Mouse (Mus musculus): ENCODE measurements around the gene March5. TPM values are rescaled to one million over a fixed set of nuclear protein-coding genes. Genes with fewer than 3 reads are reported as not detected.
"Not testable (repeated sequence)": the region's sequence is repeated elsewhere in the genome, so short reads cannot be mapped to it uniquely, and the experiment has no call there.

The March5 gene
- polyA plus RNA-seq, 1 experiment from 2014 or later, result 104 TPM

- no peaks in the 10 kb centered on the region for H3K9me3 ChIP-seq
- peaks cover 29% of the 10 kb centered on the region for H3K36me3 ChIP-seq
- no peak overlapping the region for H3K9ac ChIP-seq
- no peak for ATAC-seq (ENCODE audit: low FRiP score, low read depth)
- no peaks in the 10 kb centered on the region for H3K27me3 ChIP-seq
- 94% methylated on average over 3 of the region's 3 CpGs for WGBS
- H3K4me2 ChIP-seq, result no peak overlapping the region
- H3K4me3 ChIP-seq, result no peak overlapping the region
- no peak overlapping the region for H3K27ac ChIP-seq (replicated peaks)
- peaks cover 15% of the 10 kb centered on the region for H3K4me1 ChIP-seq (replicated peaks)
Observed at GRCm38 (mm10) chr19:37211416-37211815, 4.1 kb downstream of the March5 start.

- no peak overlapping the region for H3K4me3 ChIP-seq
- H3K9ac ChIP-seq, result no peak overlapping the region
- ATAC-seq (ENCODE audit: low FRiP score, low read depth), result no peak
- peaks cover 2% of the 10 kb centered on the region for H3K4me1 ChIP-seq (replicated peaks)
- no peak overlapping the region for H3K4me2 ChIP-seq
- H3K27ac ChIP-seq (replicated peaks), result no peak overlapping the region
- no peaks in the 10 kb centered on the region for H3K27me3 ChIP-seq
- peaks cover 51% of the 10 kb centered on the region for H3K36me3 ChIP-seq
- H3K9me3 ChIP-seq, result no peaks in the 10 kb centered on the region
- 89% methylated on average over 2 of the region's 2 CpGs for WGBS
Observed at GRCm38 (mm10) chr19:37214711-37215110, 7.4 kb downstream of the March5 start.

- Histone ChIP-seq H3K27me3 (no peaks in the 10 kb centered on the region), H3K9ac (no peak overlapping the region), H3K9me3 (no peaks in the 10 kb centered on the region), H3K4me2 (no peak overlapping the region), H3K4me3 (no peak overlapping the region), H3K27ac (replicated peaks) (no peak overlapping the region), H3K36me3 (peaks cover 18% of the 10 kb centered on the region), H3K4me1 (replicated peaks) (no peaks in the 10 kb centered on the region)
- 83% methylated on average over 6 of the region's 6 CpGs for WGBS
- no peak for ATAC-seq (ENCODE audit: low FRiP score, low read depth)
Observed at GRCm38 (mm10) chr19:37225197-37225862, 18.0 kb downstream of the March5 start.

GRCm38 (mm10) chr19:37232598-37232997 is 25.3 kb downstream of the March5 start:
- ATAC-seq (ENCODE audit: low FRiP score, low read depth); H3K4me3 ChIP-seq; H3K27ac ChIP-seq (replicated peaks); H3K27me3 ChIP-seq; H3K9me3 ChIP-seq; H3K36me3 ChIP-seq; H3K9ac ChIP-seq; H3K4me2 ChIP-seq; H3K4me1 ChIP-seq (replicated peaks): not testable (repeated sequence)
- WGBS, result 77% methylated on average over 9 of the region's 9 CpGs

DNA sequence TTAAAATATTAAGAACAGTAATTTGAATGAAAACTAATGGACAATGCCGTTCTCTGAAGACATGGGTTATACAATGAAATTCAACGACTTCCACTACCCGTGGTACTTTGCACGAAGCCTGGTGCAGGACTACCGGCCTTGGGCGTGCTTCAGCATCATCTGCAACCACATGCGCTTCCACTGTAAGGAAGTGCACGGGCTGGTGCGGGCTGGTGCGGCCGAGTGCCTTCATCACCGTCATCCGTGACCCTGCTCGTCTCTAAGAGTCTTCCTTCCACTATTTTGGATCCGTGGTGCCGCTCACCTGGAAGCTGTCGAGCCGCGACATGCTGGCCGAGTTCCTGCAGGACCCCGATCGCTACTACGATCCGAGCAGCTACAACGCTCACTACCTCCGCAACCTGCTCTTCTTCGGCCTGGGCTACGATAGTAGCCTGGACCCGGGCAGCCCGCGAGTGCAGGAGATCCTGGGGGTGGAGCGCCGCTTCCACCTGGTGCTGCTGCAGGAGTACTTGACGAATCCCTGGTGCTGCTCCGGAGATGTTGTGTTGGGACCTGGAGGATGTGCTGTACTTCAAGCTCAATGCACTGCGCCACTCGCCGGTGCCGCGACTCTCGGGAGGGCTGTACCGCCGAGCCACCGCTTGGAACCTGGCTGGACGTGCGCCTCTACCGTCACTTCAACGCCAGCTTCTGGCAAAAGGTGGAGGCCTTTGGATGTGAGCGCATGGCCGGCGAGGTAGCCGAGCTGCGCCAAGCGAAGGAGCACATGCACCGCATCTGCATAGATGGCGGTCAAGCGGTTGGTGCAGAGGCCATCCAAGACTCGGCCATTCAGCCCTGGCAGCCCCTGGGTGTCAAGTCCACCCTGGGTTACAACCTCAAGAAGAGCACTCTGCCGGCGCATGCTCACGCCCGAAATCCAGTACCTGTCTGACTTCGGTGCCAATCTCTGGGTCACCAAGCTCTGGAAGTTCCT is 26.5 kb downstream of the March5 start:
- Histone ChIP-seq H3K4me2 (peak overlapping the region; percentile 82), H3K4me3 (peak overlapping the region; percentile 46), H3K27me3 (peaks cover 7% of the 10 kb centered on the region; the same call in 1 of the 2 replicates), H3K36me3 (no peaks in the 10 kb centered on the region), H3K9ac (peak overlapping the region; percentile 32), H3K4me1 (replicated peaks) (peaks cover 10% of the 10 kb centered on the region; the same call in 1 of the 2 replicates), H3K27ac (replicated peaks) (0 out of 2 replicates have a peak overlapping the region, but pooled peaks have one; percentile 28), H3K9me3 (no peaks in the 10 kb centered on the region)
- 4% methylated on average over 63 of the region's 63 CpGs for WGBS
- ATAC-seq (ENCODE audit: low FRiP score, low read depth), result peak; percentile 74

DNA sequence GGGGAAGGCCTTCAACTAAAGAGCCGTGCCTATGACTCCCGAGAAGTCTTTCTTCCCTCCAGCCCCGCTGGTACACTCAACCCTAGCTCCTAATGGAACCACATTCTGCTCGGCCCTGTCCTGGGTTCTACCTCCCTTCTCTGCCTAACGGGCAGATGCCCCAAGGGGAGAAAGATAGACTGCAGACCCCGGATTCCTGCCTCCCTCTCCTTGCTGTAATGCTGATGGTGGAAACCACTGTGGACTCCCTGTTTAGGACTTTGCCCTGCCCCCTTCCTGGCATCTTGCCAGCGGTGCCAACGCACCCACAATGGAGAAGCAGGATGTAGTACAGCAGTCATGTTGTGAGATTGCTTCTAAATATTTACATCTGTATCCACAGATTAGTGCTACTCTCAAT is 28.5 kb downstream of the March5 start:
- Histone ChIP-seq H3K4me2 (no peak overlapping the region), H3K4me1 (replicated peaks) (peaks cover 10% of the 10 kb centered on the region; the same call in 1 of the 2 replicates), H3K9me3 (no peaks in the 10 kb centered on the region), H3K27me3 (peaks cover 7% of the 10 kb centered on the region; the same call in 1 of the 2 replicates), H3K36me3 (no peaks in the 10 kb centered on the region), H3K4me3 (no peak overlapping the region), H3K27ac (replicated peaks) (no peak overlapping the region), H3K9ac (no peak overlapping the region)
- ATAC-seq (ENCODE audit: low FRiP score, low read depth), result no peak
- WGBS, result 54% methylated on average over 8 of the region's 8 CpGs

DNA sequence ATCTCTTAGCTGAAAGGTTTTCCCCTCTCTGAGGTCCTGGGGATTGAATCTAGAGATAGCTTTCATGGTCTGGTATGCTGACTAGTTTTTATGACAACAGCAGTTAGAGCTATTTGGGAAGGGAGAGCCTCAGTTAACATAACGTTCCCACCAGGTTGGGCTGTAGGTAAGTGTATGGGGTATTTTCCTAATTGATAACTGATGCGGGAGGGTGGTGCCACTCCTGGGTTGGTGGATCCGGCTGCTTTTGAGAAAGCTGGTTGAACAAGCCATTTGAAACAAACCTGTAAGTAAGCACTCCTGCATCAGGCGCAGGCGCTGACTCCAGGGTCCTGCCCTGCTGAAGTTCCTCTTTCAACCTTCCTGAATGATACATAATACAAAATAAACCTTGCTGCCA is 30.0 kb downstream of the March5 start:
- H3K4me2 ChIP-seq, result no peak overlapping the region
- ATAC-seq (ENCODE audit: low FRiP score, low read depth), result no peak
- no peak overlapping the region for H3K27ac ChIP-seq (replicated peaks)
- peaks cover 10% of the 10 kb centered on the region; the same call in 1 of the 2 replicates for H3K4me1 ChIP-seq (replicated peaks)
- H3K36me3 ChIP-seq, result no peaks in the 10 kb centered on the region
- 66% methylated on average over 5 of the region's 5 CpGs for WGBS
- H3K9me3 ChIP-seq, result no peaks in the 10 kb centered on the region
- no peak overlapping the region for H3K9ac ChIP-seq
- H3K27me3 ChIP-seq, result peaks cover 7% of the 10 kb centered on the region; the same call in 1 of the 2 replicates
- no peak overlapping the region for H3K4me3 ChIP-seq

DNA sequence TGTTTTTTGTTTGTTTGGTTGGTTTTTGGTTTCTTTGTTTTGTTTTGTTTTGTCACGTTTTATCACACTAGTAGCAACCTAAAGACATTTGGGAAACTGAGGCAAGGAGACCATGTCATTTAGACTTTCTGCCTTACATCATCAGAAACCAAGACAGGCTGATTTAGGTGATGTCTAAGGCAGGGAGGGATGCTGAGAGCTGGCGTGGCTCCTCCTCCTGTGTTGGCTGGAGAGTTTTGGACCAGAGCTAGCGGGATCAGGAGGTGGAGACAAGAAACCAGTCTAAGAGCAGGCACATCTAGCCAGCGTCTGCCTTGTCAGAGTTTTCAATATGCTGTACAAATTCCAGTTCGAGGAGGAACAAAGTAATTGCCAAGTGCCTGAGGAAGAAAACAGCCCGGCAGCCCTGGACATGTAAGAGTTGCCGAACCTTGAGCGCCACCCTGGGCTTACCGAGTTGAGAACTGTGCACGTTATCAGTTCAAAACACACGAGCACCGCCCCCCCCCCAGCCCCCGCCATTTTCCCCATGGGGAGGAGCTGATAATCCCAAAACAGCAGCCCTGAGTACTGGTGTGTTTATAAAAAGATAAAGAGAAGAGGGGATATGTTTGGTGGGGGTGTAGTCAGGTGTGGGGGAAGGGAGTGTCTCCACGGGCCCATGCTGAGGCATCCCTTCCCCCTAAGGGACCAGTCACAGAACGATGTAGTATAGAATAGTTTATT is 30.5 kb downstream of the March5 start:
- peak; percentile 65 for ATAC-seq (ENCODE audit: low FRiP score, low read depth)

DNA sequence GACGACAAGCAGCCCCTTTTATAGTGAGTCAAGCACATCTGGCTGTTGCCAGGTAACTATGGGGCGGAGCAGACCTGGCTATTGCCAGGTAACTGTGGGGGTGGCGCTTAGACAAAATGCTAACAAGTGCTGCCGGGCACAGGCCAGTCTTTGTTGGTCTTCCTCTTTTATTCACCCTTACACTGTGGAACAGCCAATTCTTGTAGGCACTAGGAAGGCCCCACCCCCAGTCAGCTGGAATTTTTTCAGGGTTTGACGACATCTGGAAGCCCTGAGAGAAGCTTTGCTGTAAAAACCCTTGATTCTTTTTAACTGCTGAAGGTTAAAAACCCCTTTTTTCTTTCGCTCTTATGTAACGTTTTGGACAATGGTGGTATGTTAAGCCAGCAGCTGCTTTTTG is 31.3 kb downstream of the March5 start:
- WGBS, result 23% methylated on average over 7 of the region's 7 CpGs

More for the DNA sequence above, 30.5 kb downstream of the March5 start:
- WGBS, result 9% methylated on average over 15 of the region's 15 CpGs
- Histone ChIP-seq H3K27me3 (peaks cover 7% of the 10 kb centered on the region; the same call in 1 of the 2 replicates), H3K4me2 (peak overlapping the region; percentile 26), H3K9ac (no peak overlapping the region), H3K36me3 (no peaks in the 10 kb centered on the region), H3K27ac (replicated peaks) (no peak overlapping the region), H3K4me1 (replicated peaks) (peaks cover 10% of the 10 kb centered on the region; the same call in 1 of the 2 replicates), H3K4me3 (no peak overlapping the region), H3K9me3 (no peaks in the 10 kb centered on the region)

GRCm38 (mm10) chr19:37239096-37239495 is 31.8 kb downstream of the March5 start:
- Histone ChIP-seq H3K9me3 (no peaks in the 10 kb centered on the region), H3K36me3 (no peaks in the 10 kb centered on the region), H3K9ac (no peak overlapping the region), H3K27ac (replicated peaks) (no peak overlapping the region), H3K4me3 (no peak overlapping the region), H3K27me3 (peaks cover 7% of the 10 kb centered on the region; the same call in 1 of the 2 replicates), H3K4me2 (no peak overlapping the region), H3K4me1 (replicated peaks) (peaks cover 10% of the 10 kb centered on the region; the same call in 1 of the 2 replicates)
- WGBS, result 25% methylated on average over 4 of the region's 4 CpGs
- no peak for ATAC-seq (ENCODE audit: low FRiP score, low read depth)

More for the DNA sequence above, 31.3 kb downstream of the March5 start:
- Histone ChIP-seq H3K4me1 (replicated peaks) (peaks cover 10% of the 10 kb centered on the region; the same call in 1 of the 2 replicates), H3K4me2 (no peak overlapping the region), H3K27ac (replicated peaks) (no peak overlapping the region), H3K36me3 (no peaks in the 10 kb centered on the region), H3K27me3 (peaks cover 7% of the 10 kb centered on the region; the same call in 1 of the 2 replicates), H3K9me3 (no peaks in the 10 kb centered on the region), H3K9ac (no peak overlapping the region), H3K4me3 (no peak overlapping the region)
- ATAC-seq (ENCODE audit: low FRiP score, low read depth), result 0 out of 2 replicates have a peak, but pooled peaks have one; percentile 31

GRCm38 (mm10) chr19:37241201-37241600 is 33.9 kb downstream of the March5 start:
- peaks cover 7% of the 10 kb centered on the region; the same call in 1 of the 2 replicates for H3K4me1 ChIP-seq (replicated peaks)
- H3K4me3 ChIP-seq, result no peak overlapping the region
- H3K9ac ChIP-seq, result no peak overlapping the region
- no peak overlapping the region for H3K4me2 ChIP-seq
- no peaks in the 10 kb centered on the region for H3K9me3 ChIP-seq
- H3K36me3 ChIP-seq, result no peaks in the 10 kb centered on the region
- no peaks in the 10 kb centered on the region for H3K27me3 ChIP-seq
- H3K27ac ChIP-seq (replicated peaks), result no peak overlapping the region
- no peak for ATAC-seq (ENCODE audit: low FRiP score, low read depth)
- 71% methylated on average over 5 of the region's 5 CpGs for WGBS

Measured in hindbrain, embryonic 15.5 days (tissue).